Mouse (Mus musculus): Measurements from ENCODE around the gene Cdc25a.
A peak's percentile ranks its signal among the peaks of the same experiment; 100 is the strongest.

Gene Cdc25a

GRCm38 (mm10) chr9:109874797-109875691 is at the start of gene Cdc25a:
TSS of gene Cdc25a (plus strand) at chr9:109875579.
- peak; percentile 99 for DNase-seq (ENCODE audit: low read depth)

- no peak for DNase-seq (ENCODE audit: low read depth)
These were observed 49.6 kb upstream of the Cdc25a start for GRCm38 (mm10) chr9:109825739-109826138.

GRCm38 (mm10) chr9:109826181-109826580 is 49.2 kb upstream of the Cdc25a start:
- no peak for DNase-seq (ENCODE audit: low read depth)

GRCm38 (mm10) chr9:109832391-109833087 is 42.8 kb upstream of the Cdc25a start, which contains the start of gene Nme6:
TSS of gene Nme6 (plus strand) at chr9:109832749.
- peak; percentile 75 for DNase-seq (ENCODE audit: low read depth)

GRCm38 (mm10) chr9:109833088-109833412 is 42.3 kb upstream of the Cdc25a start:
- no peak for DNase-seq (ENCODE audit: low read depth)

- DNase-seq (ENCODE audit: low read depth): no peak
These were observed 26.0 kb upstream of the Cdc25a start, which contains the start of gene Camp for GRCm38 (mm10) chr9:109849312-109849758. TSS of gene Camp (minus strand) at chr9:109849617.

GRCm38 (mm10) chr9:109850099-109850498 is 25.3 kb upstream of the Cdc25a start:
- DNase-seq (ENCODE audit: low read depth): no peak

- DNase-seq (ENCODE audit: low read depth): no peak
These were observed 21.0 kb upstream of the Cdc25a start for GRCm38 (mm10) chr9:109854341-109854740.

GRCm38 (mm10) chr9:109855947-109856346 is 19.4 kb upstream of the Cdc25a start:
- no peak for DNase-seq (ENCODE audit: low read depth)

- peak; percentile 79 for DNase-seq (ENCODE audit: low read depth)
These were observed 12.9 kb upstream of the Cdc25a start for GRCm38 (mm10) chr9:109862397-109863044.

GRCm38 (mm10) chr9:109863085-109863484 is 12.3 kb upstream of the Cdc25a start:
- no peak for DNase-seq (ENCODE audit: low read depth)

GRCm38 (mm10) chr9:109866218-109866617 is 9.2 kb upstream of the Cdc25a start:
- no peak for DNase-seq (ENCODE audit: low read depth)

GRCm38 (mm10) chr9:109870983-109871572 is 4.3 kb upstream of the Cdc25a start:
- DNase-seq (ENCODE audit: low read depth): no peak

GRCm38 (mm10) chr9:109875695-109876601 is 569 bp downstream of the Cdc25a start:
- DNase-seq (ENCODE audit: low read depth): no peak

- no peak for DNase-seq (ENCODE audit: low read depth)
These were observed 1.4 kb downstream of the Cdc25a start for GRCm38 (mm10) chr9:109876756-109877155.

- no peak for DNase-seq (ENCODE audit: low read depth)
These were observed 2.3 kb downstream of the Cdc25a start for GRCm38 (mm10) chr9:109877666-109878065.

- DNase-seq (ENCODE audit: low read depth): no peak
These were observed 3.9 kb downstream of the Cdc25a start for GRCm38 (mm10) chr9:109879305-109879704.

GRCm38 (mm10) chr9:109886259-109886658 is 10.9 kb downstream of the Cdc25a start:
- DNase-seq (ENCODE audit: low read depth): no peak

- no peak for DNase-seq (ENCODE audit: low read depth)
These were observed 11.9 kb downstream of the Cdc25a start for GRCm38 (mm10) chr9:109887321-109887720.

- no peak for DNase-seq (ENCODE audit: low read depth)
These were observed 16.1 kb downstream of the Cdc25a start for GRCm38 (mm10) chr9:109891501-109891900.

- peak; percentile 69 for DNase-seq (ENCODE audit: low read depth)
These were observed 17.4 kb downstream of the Cdc25a start for GRCm38 (mm10) chr9:109892651-109893250.

Measured in c-Kit-positive CD71-negative TER-119-negative erythroid progenitor cells, embryonic 14.5 days (primary cell).